Mouse (Mus musculus): Measurements from ENCODE around the gene Pmepa1.

Pmepa1 gene

DNA sequence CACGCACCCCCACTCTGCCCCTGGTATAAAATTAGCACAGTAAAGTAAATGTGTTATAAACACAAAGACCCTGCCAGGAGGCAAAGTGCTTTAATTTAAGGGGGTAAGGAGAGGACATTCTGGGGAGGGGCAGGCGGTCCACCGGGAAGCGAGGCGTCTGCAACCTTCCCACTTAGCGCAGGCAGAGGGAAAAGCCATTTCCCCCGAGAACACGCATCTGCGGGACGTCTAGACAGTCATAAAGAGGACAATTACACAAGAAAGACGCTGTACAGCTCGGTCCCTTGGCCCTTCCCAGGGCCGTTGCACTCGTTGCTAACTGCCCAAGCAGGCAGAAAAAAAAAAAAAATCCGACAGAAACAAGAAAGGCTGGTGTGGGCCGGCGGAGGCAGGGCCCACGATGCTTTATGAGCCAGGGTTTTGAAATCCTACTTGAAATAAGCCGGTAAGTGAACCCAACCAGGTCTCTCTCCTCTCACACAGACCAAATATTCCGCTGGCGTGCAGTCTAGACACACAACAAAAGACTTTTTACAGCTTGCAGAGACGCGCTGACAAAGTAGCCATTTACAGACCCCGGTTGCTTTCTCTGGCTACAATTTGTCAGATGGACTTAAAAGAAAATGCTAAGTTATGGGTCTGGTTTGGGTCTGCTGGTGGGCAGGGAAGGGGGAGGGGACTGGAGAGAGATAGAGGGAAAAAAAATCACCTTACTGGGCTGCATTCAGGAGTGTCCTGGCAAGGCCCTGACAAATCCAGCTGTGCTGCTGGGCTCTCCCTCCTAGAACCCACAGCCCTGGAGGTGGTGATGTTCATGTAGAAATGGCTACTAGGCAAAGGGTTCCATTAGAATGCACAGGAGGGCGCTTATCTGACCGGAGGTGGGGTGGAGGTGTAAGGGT lies 22.3 kb downstream of the Pmepa1 start:
- DNase-seq (ENCODE audit: low spot score in 2 of 2), result peak in 1 of 2 experiments; percentile 55

DNA sequence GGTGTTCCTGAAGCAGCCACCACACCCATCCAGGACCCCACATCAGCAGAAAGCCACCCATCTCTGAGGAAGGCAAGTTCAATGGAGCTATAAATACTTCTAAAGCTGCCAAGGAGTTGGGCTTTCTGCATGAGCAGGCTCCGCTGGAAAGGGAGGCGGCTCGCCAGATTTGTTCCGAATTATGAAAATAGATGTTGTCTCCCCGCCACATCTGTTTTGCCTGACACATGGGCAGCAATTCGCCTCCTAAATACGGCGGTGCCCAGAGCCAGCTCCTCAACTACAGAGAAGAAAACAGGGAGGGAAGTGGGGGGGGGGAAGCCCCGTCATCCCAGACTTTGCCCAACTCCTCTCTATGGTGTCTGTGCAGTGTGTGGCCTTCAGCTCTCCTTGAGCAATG lies 24.7 kb downstream of the Pmepa1 start:
- no peak for DNase-seq (ENCODE audit: low spot score in 2 of 2)

DNA sequence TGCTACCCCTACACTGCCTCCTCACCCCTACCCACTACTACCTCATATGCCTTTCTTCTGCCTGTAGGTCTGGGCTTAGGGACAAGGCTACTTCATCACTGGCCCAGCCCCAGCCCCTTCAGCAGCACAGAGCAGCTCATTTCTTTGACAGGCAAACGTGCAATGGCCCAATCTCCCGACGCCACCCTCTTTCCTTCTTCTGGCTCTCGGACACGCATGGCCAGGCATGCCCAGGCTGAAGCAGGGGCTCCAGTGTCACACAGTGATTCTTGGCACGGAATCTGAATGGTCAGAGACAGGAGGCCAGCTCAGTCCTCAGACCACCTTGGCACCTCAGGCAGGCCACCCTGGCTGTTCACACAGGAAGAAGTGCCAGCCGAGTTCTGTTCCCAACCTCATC lies 25.2 kb downstream of the Pmepa1 start:
- no peak for DNase-seq (ENCODE audit: low spot score in 2 of 2)

DNA sequence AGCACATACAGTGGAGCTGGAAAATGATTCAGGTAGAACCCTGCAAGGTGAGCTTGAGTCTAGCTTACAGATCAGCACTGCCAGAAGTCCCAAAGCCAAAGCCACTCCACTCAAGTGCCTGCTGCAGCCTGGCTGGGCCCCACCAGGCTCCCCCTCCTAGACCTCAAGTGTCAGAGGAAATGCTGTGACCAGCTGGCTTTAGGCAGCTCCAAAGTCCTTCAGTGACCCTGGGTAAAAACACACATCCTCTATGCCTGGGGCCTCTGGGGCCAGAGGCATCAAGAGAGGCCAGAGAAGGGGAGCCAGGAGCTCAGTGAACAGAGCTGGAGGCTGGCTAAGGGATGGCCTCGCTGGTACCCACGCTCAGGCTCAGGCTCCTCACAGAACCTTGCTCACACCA lies 25.9 kb downstream of the Pmepa1 start:
- DNase-seq (ENCODE audit: low spot score in 2 of 2), result no peak

DNA sequence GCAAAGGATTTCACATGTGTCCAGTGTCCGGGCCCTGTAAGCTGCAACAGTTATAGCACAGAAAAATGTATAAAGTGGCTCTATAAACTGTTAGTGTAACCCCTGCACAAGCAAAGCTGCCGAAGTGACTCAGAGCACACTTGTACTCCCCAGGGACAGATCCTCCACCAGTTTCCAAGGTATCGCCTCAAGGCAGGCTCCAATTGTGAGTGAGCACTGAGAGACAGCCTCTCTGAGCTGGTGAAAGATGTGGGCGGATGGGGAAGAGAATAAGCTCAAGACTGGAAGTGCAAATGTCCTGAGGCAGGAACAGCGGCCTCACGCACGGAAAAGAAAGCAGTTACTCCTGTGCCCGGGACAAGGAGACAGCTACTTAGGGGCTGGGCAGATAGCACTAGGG lies 26.4 kb downstream of the Pmepa1 start:
- no peak for DNase-seq (ENCODE audit: low spot score in 2 of 2)

DNA sequence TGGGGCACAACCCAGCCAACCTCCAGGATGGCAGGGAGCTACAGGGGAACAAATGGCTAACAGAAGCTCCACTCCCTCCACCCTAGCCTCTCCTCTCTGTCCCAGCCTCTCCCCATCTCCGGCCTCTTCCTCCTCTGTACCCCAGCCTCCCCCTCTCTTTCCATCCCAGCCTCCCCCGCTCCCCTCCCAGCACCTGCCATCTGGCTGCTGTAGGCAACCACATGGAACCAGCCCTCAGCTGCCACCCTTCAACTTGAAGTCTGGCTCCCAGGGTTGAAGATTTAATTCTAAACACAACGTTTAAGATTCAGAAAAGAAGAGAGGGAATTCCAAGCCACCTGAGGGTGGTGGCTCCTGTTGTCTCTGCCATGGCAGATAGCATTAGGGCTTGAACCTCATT lies 26.9 kb downstream of the Pmepa1 start:
- no peak for DNase-seq (ENCODE audit: low spot score in 2 of 2)

DNA sequence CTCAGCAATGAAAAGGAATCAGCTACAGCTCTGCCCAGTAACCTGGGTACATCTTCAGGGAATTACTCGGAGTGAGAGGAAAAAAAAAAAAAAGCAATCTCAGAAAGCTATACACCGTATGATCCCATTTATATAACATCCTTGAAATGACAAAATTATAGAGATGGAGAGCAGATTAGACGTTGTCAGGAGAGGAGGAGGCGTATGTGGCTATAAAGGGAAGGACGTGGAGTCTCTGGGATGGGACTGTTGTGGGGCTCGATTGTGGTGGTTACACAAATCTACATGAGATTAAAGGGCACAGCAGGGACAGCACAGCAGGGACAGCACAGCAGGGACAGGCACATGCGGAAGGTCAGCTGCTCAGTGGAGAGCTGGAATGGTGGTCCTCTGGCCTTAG lies 27.5 kb downstream of the Pmepa1 start:
- no peak for DNase-seq (ENCODE audit: low spot score in 2 of 2)

DNA sequence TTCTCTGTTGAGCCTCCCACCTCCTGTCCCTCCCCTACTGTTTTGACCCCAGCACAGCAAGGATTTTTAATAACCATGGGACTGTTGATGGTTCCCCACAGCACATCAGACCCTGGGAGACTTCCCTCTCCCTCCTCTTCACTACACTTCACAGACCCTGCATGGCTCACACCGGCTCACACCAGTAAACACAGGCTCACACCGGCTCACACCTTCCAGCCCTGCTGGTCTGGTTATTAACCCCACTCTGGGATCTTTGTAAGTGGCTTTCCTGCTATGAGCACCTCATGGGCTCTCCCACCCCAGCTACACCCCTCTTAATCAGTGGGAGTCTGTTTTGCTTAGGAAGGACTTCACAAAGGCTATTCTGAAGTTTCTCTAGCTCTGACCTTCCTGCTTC lies 28.4 kb downstream of the Pmepa1 start:
- no peak for DNase-seq (ENCODE audit: low spot score in 2 of 2)

DNA sequence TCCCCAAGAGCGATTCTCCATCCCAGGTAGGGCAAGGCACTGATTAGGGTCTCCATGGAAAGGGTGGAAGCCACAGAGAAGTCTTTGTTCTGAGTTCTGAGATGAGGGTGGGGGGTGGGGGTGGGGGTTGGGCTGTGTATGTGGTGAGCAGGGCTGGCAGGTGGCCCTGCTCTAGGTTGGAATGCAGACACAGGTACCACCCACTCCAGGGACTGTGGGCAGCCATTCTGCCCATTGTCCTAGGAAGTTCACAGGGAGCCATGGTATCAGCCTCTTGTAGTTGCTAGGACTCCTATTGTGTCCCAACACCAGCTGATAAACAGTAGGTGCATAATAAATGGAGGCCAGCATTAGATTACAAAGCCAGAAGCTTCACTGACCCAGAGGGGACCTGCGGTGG lies 29.1 kb downstream of the Pmepa1 start:
- no peak for DNase-seq (ENCODE audit: low spot score in 2 of 2)

DNA sequence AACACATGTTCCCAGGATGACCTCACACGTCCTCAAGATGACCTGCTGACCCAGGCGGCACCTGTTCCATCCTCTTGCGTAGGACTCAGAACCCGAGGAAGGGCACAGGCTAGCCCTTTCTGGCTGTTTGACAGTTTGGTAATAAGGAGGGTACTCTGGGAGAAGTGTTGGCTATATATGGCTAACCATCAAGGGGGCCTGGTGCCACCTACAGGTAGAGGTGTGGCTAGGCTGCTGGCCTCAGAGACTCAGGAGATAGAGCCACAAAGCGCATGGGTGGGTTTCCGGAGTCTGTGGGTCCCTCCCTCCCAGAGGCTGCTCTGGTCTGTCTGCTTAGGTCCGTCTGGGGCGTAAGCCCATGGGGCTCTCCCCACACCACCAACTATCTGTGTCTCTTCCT lies 29.6 kb downstream of the Pmepa1 start:
- DNase-seq (ENCODE audit: low spot score in 2 of 2), result no peak

DNA sequence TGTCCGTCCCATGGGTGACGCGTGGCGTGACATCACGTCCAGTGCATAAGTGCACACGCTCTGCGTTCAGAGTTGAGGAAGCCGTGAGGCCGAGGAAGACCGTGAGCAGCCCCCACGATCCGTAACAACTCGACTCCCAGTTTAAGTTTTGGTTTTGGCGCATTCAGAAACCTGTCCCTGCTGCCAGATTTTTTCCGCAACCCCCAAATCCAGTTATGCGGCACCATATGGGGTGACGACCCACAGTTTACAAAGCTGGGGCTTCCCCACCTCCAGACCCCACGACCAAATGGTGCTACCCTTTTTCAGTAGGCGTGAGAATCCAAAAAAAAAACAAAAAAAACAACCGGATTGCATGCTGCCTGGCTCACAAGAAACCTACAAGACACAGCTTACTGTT lies 31.1 kb downstream of the Pmepa1 start:
- DNase-seq (ENCODE audit: low spot score in 2 of 2), result no peak

DNA sequence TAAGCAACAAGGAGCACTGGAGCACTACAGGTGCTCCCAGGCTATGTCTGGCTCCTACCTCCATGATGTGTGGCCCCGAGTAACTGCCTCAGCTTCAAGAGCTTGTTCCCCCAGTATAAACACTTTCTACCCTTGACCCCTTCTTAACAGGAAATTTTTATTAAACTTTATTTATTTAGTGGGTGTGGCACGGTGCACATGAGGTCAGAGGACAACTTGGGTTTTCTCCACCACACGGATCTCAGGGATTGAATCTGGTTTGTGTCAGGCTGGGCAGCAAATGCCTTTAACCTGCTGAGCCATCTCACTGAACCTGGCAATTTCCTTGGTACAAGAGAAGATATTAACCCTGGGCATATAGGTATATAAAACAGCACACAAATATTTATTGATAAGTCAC lies 32.2 kb downstream of the Pmepa1 start:
- no peak for DNase-seq (ENCODE audit: low spot score in 2 of 2)

DNA sequence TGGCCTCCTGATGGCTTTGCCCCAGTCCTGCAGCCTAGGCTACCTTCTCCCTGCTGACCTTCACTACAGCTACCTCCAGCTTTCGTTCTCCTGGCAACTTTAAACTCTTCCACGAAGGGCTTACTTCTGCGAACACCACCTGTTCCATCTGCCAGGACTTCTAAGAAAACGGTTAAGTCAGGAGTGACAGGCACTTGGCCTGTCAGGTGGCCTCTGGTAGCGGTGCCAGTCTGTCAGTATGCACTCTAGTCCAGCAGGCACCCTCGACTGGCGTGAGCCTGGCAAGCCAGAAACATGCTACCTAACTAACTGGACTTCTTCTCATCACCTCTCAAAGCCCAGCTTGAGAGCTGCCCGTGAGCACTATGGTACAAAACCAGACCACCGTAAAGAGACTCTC lies 32.7 kb downstream of the Pmepa1 start:
- DNase-seq (ENCODE audit: low spot score in 2 of 2), result no peak

DNA sequence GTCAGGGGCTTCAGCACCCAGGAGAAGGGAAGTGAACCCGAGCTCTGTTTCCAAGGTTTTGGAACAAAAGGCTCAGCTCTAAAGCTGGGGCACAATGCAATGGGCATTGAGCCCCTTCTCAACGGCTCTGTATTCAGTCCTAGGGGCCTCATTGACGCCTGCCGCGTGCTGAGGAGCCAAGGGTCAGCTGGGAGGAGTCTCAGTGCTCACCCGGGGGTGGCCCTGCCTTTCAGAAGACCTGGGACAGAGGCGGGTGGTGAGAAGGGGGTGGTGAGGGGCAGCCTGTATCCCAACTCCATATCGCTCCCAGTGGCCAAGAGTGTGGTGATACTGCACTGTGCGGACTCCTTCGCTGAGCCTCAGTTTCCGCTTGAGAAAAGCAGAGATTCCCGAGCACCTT lies 33.5 kb downstream of the Pmepa1 start:
- DNase-seq (ENCODE audit: low spot score in 2 of 2), result no peak

DNA sequence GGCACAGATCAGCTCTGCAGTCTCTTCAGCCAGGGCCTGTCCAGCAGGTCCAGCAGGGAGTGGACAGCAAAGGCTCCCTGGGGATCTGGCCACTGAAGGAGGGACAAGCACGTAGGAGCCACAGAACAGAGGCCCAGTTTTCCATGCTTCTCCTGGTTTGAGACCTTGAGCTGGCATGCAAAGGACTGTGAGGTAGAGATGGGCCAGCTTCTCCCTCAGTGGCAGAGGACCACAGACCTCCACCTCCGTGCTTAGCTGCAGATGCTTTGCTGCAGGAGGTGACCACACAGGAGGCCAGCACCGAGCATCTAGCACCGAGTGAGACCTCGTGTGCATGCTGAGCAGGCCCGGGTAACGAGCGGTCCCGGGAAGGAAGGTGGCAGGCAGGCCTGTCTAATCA lies 35.6 kb downstream of the Pmepa1 start:
- DNase-seq (ENCODE audit: low spot score in 2 of 2), result no peak

DNA sequence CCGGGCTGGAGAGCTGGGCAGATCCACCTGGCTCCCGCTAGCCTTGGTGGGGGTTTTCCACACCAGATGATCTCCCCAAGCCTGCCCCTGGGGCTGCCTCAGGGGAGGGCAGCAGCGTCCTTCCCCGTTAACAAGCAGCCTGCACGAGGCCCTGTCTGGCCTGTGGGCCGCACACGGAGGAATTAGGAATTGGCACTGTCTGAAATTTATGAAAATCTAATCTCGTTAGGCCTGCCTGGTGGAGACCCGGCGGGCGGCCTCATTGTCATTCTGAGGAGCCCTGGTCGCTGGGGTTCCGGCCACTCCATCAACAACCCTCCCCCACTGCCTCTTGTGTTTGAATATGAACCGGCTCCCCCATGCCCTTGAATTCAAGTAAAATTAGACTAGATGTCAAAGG lies 37.8 kb downstream of the Pmepa1 start:
- no peak for DNase-seq (ENCODE audit: low spot score in 2 of 2)

DNA sequence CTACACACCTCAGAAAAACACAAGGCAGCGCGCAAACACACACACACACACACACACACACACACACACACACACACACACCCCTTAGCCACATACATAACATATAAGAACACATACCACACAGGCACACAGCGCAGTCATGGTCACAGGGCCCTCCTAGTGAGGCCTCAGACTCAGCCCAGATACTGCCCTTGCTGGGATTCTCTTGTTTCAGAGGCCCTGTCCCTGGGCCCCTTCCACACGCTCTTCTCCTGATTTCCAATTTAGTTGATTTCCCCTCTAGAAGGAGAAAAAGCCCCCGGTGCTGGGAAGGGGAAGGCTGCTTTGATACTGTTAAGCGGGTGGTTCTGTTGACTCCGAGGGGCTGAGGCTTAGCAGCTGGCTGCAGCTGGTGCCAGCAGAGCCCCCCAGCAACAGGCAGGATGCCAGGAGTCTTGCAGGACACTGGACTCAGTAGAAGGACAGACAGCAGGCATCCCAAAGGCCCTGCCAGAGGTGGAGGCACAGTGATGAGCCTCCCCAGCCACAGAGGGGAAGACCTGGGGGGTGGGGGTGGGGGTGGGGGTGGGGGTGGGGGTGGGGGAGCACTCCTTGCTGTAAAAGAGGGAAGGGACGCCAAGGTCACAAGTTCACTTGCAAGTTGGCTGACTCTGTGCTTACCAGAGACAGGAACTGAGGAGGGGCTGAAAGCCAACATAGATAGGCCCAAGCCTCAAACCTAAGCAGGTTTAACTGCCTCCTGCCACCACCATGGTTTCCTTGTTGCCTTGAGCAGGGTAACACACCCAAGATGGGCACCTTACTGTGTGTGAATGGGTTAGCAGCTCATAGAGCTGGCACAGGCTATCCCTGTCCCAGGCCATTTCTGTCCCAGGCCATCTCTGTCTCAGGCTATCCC lies 40.6 kb downstream of the Pmepa1 start:
- no peak for DNase-seq (ENCODE audit: low spot score in 2 of 2)

DNA sequence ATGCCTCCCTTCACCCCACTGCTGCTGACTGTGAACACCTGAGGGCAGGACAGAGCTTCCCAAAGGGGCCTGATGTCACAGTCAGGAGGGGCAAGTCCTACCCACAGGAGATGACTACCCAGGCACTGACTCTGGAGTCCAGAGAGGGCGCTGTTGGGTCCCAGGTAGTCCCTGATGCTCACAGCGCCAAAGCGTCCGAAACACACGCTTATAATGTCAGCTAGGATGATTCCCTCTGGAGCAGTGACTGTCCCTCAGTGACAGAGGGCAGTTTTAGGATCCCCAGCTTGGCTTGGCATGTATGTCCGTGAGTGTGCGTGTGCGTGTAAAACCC lies 43.6 kb downstream of the Pmepa1 start:
- DNase-seq (ENCODE audit: low spot score in 2 of 2), result no peak

DNA sequence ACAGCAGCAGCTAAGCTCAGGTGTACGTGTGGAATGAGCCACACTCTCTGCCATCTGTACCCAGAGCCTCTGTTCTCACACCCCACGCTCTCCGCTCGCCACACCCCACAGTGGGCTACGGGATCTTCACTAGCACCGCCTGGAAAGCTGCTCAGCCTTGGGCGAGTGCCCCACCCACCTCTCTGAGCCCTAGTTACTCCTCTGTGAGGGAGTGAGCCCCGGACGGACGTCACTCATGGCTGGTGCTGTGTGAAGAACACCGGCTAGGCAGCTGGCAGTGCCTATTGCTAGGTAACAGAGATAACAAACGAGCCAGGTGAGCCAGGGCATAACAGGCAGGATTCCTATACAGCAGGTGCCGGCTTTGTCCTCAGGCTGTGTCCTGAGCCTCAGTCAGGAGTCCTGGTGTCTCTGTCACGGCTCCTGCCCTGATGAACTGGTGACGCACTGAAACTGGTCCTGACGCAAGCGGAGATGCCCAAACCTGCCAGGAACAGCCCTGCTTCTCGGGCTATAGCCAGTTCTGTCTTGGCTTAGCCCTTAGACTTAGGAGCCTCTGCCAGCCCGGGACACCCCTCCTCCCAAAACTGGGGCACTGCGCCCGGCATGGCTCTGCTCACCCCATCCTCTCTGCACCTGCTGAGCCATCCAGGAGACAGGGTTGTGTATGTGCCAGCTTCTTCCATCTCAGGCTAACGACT lies 44.1 kb downstream of the Pmepa1 start:
- DNase-seq (ENCODE audit: low spot score in 2 of 2), result no peak

DNA sequence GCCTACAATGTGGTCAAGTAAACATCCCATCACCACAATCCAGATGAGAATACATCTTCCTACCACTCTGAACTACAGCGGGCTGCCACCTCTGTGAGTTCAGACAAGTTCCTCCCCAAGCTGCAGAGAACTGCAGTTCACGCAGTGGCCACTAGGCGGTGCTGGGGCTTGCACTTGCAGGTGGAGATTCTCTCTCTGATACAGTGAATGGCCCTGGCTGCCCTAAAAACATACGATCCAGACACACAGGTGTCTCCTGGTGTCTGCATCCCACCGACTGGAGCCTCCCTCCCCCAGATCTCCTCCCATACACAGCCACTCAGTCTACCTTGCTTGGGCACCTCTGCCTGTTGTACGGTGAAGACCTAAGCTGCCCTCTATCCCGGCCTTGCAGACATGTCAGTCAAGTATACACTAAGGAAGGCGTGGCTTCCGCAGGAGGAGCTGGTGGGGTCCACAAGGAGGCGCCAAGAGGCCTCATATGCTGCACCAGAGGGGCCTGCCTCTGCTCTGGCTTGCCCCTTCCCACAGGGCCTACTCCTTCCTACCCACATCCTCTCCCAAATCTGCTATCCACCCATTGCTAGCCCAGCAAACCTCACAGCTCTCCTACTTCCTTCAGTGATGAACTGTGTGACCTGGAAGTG lies 46.6 kb downstream of the Pmepa1 start:
- peak; percentile 90 to 91 for DNase-seq (ENCODE audit: low spot score in 2 of 2)

DNA sequence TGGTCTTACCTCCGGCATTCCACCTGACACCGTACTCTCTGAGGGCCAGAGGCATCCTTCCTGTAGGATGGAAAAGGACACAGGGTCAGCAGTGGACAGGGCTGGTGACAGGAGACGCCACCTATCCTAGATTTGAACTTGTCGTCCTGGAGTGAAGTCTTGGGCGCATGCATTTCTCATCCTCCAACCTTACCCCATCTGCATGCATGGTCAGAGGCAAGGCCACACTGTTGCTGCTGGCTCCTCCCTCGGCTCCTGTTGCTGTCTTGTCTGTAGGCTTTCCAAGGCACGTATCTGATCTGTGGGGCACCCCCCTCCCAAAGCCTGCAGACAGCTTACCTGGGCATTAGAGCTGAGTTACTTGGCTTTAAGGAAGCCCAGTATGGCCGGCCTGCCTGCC lies 47.8 kb downstream of the Pmepa1 start:
- no peak for DNase-seq (ENCODE audit: low spot score in 2 of 2)

DNA sequence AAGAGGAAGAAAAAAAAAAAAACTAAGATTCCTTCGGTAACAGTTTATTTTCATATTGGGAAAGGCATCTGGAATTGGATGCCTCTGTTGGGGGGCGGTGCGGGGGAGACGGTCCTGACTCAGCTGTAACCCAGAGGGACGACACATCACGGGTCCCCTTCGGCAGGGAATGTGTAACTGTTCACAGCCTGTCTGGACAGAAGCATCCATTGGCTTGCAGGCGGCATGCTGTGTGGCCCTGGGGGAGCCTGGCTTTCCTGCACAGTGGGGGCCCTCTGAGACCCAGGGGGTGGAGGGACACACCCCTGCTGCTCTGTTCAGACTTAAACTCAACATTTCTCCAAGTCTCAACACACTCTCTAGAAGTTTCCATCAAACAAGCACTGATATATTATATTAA lies 49.5 kb downstream of the Pmepa1 start:
- DNase-seq (ENCODE audit: low spot score in 2 of 2), result no peak

Data from urinary bladder, postnatal 36 days (tissue).